8 mouse cellular contexts compared by ENCODE assay signal in genomic region chr3:152122720-152123119, GRCm38 (mm10). TPM values are rescaled to one million over a fixed set of nuclear protein-coding genes. Genes with fewer than 3 reads are reported as not detected.
DNase-seq lines count a peak whose midpoint lies in the region; ATAC-seq lines count a peak whose summit lies in the region.

No protein-coding gene starts in this region.

- intact Hi-C loops in heart, postnatal 25 days (cut with DNase I), result no loop called here

- ATAC-seq in monocyte, adult 5-6 weeks (replicated peaks; ENCODE audit: insufficient number of reproducible peaks, low FRiP score, low TSS enrichment, poor library complexity, severe bottlenecking), result peak; percentile 66
- no peak for ATAC-seq in cerebellum, adult (ENCODE audit: insufficient number of reproducible peaks, low FRiP score, low TSS enrichment)
- ATAC-seq in midbrain, embryonic 16.5 days, result no peak

- no peak overlapping the region for H3K9ac ChIP-seq in midbrain, embryonic 16.5 days (ENCODE audit: low read depth, low read length)

- no peak overlapping the region for H3K27ac ChIP-seq in midbrain, embryonic 16.5 days (ENCODE audit: low read length)

- no peaks in the 10 kb centered on the region for H3K9me3 ChIP-seq in midbrain, embryonic 16.5 days (replicated peaks; ENCODE audit: control insufficient read depth, low read length, poor library complexity, severe bottlenecking)

- no peaks in the 10 kb centered on the region for H3K27me3 ChIP-seq in midbrain, embryonic 16.5 days (ENCODE audit: control insufficient read depth, insufficient read depth, low read depth, low read length)

- peak; percentile 57 to 73 for DNase-seq in heart, adult 18-20 months
- no peak for DNase-seq in heart, postnatal 25 days (ENCODE audit: low spot score)
- DNase-seq in c-Kit-positive CD71-positive TER-119-negative erythroid progenitor cells, embryonic 14.5 days (ENCODE audit: low read depth), result peak; percentile 72
- peak; percentile 21 to 56 for DNase-seq in kidney, postnatal 25 days
- DNase-seq in gastrocnemius, adult 8-10 months (ENCODE audit: low spot score in 2 of 2), result no peak

- 71% methylated on average over 3 of the region's 3 CpGs for WGBS in midbrain, embryonic 16.5 days

- no peaks in the 10 kb centered on the region for H3K4me1 ChIP-seq in midbrain, embryonic 16.5 days (ENCODE audit: control insufficient read depth, insufficient read depth, low read length)

- no peak overlapping the region for H3K4me2 ChIP-seq in midbrain, embryonic 16.5 days (ENCODE audit: low read length)

- no peaks in the 10 kb centered on the region for H3K36me3 ChIP-seq in midbrain, embryonic 16.5 days (ENCODE audit: control insufficient read depth, insufficient read depth, low read length)

- H3K4me3 ChIP-seq in midbrain, embryonic 16.5 days (ENCODE audit: low read depth, low read length), result no peak overlapping the region

RNA-seq across cellular contexts. Expression of gene Gipc2, which starts 43.3 kb away (rescaled TPM):
- total RNA-seq in heart, adult 18-20 months (2021), result 1 to 10 TPM; 4.4 to 5.0 TPM
- total RNA-seq in heart, postnatal 25 days (2021), result 1 to 10 TPM; 3.6 to 4.0 TPM
- 2.5 to 6.6 TPM in 2 of 3 replicates, not detected in the other for total RNA-seq in monocyte, adult 5-6 weeks (2017)
- polyA plus RNA-seq in midbrain, embryonic 16.5 days (2015; fragmentation: Nextera tagmentation; extraction: Ambion mirVana), result 13.6 and 16.2 TPM in 2 replicates
- under 1 TPM in 3 of 4 experiments, not detected in 1; 0.36 to 0.70 (median 0.68) TPM for total RNA-seq in gastrocnemius, adult 8-10 months (2022)

Comparison
In these comparisons a context has a peak if more than half of its experiments do, and no peak if none do; other contexts are left out.
1. DNase-seq: peak in heart, adult 18-20 months (2 of 2), c-Kit-positive CD71-positive TER-119-negative erythroid progenitor cells, embryonic 14.5 days (single experiment) and kidney, postnatal 25 days (2 of 2); none in heart, postnatal 25 days (single experiment) and gastrocnemius, adult 8-10 months (0 of 2).